Mouse (Mus musculus) G1E (cell line): Measurements from ENCODE around the gene Btnl4.

ENCODE experiments used
- CTCF ChIP-seq: IDR thresholded peaks from 2 replicates; pipeline ENCODE4 v1.5.1; 2012; ENCODE audit warnings: low read depth, low read length, inconsistent platforms, mixed read lengths
- GATA1 ChIP-seq: IDR thresholded peaks from 2 replicates; pipeline ENCODE4 v1.6.1; 2012; ENCODE audit warnings: borderline replicate concordance, low read length, inconsistent platforms, mixed read lengths
- GATA2 ChIP-seq: IDR thresholded peaks from 2 replicates; pipeline ENCODE4 v1.6.1; 2012; ENCODE audit warnings: low read depth, low read length, inconsistent platforms, borderline replicate concordance
- POLR2AphosphoS5 ChIP-seq: IDR thresholded peaks from 2 replicates; pipeline ENCODE4 v1.6.1; 2012; ENCODE audit warnings: low read depth, low read length, inconsistent platforms; ENCODE audit not compliant: insufficient replicate concordance
- TAL1 ChIP-seq: conservative IDR thresholded peaks from 2 replicates; pipeline ENCODE4 v1.6.1; 2012; ENCODE audit warnings: low read depth, low read length, inconsistent platforms, mixed read lengths

DNA sequence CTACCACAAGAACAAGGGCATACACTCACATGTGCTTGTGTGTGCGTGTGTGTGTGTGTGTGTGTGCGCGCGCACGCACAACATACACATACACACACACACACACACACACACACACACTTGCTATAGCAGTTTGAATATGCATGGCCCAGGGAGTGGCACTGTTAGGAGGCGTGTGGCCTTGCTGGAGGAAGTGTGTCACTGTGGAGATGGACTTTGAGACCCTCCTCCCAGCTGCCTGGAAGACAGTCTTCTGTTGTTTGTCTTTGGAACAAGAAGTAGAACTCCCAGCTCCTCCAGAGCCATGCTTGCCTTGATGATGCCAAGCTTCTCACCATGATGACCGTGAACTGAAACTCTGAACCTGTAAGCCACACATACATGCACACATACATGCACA, 35.1 kb downstream of the Btnl4 start:
- TF ChIP-seq TAL1 (no peak), CTCF (no peak), GATA1 (no peak), POLR2AphosphoS5 (no peak), GATA2 (no peak)
